Mouse (Mus musculus) neural tube, embryonic 12.5 days (tissue): ENCODE results near the gene Zfp663. TPM values are rescaled to one million over a fixed set of nuclear protein-coding genes. Genes with fewer than 3 reads are reported as not detected.

Source experiments
- ATAC-seq: fragments of 200-750 bp; cut with Nextera tagmentation; 2 replicates; pipeline ENCODE4 v1.8.0; 2017; ENCODE audit warnings: low read depth, mild to moderate bottlenecking, moderate TSS enrichment, moderate library complexity; ENCODE audit not compliant: low FRiP score
- H3K27ac ChIP-seq: fragments of 300-500 bp; sonication (generic); 2 replicates; pipeline ENCODE4 v1.5.1; 2016
- H3K27me3 ChIP-seq: fragments of 300-500 bp; sonication (generic); replicated peaks from 2 replicates; pipeline ENCODE4 v1.6.1; 2016; ENCODE audit warnings: mild to moderate bottlenecking
- H3K36me3 ChIP-seq: fragments of 300-500 bp; sonication (generic); 2 replicates; pipeline ENCODE4 v1.6.1; 2016; ENCODE audit warnings: mild to moderate bottlenecking
- H3K4me1 ChIP-seq: fragments of 300-500 bp; sonication (generic); 2 replicates; pipeline ENCODE4 v1.6.1; 2016
- H3K4me2 ChIP-seq: fragments of 300-500 bp; sonication (generic); replicated peaks from 2 replicates; pipeline ENCODE4 v1.6.1; 2016; ENCODE audit warnings: mild to moderate bottlenecking
- H3K4me3 ChIP-seq: fragments of 300-500 bp; sonication (generic); 2 replicates; pipeline ENCODE4 v1.5.1; 2016
- H3K9ac ChIP-seq: fragments of 300-500 bp; sonication (generic); 2 replicates; pipeline ENCODE4 v1.6.1; 2016; ENCODE audit warnings: mild to moderate bottlenecking
- H3K9me3 ChIP-seq: fragments of 300-500 bp; sonication (generic); 2 replicates; pipeline ENCODE4 v1.6.1; 2016; ENCODE audit warnings: mild to moderate bottlenecking
- WGBS: fragments of 180-500 bp; shearing (Covaris S2); methylation state at CpG from one replicate; pipeline ENCODE4 v1.1.7; 2016; 5-methylcytosine and 5-hydroxymethylcytosine counted together
- polyA plus RNA-seq: library from polyadenylated mRNA; unstranded; fragments of >200 nt; fragmentation: Nextera tagmentation; extraction: Ambion mirVana; gene quantifications from 2 replicates; pipeline ENCODE4 v1.2.1, GENCODE M21; 2016

Zfp663 gene
- polyA plus RNA-seq, 1 experiment from 2014 or later = 5.4 TPM

GRCm38 (mm10) chr2:165396831-165397501 is 28.4 kb upstream of the Zfp663 start:
- H3K36me3 ChIP-seq = no peaks in the 10 kb centered on the region
- H3K4me3 ChIP-seq = no peak overlapping the region
- peak; percentile 51; the same call in 1 of the 2 replicates for ATAC-seq
- 39% methylated on average over 20 of the region's 20 CpGs for WGBS
- H3K27me3 ChIP-seq = no peaks in the 10 kb centered on the region
- H3K4me1 ChIP-seq = peaks cover 18% of the 10 kb centered on the region
- no peaks in the 10 kb centered on the region for H3K9me3 ChIP-seq
- H3K9ac ChIP-seq = no peak overlapping the region
- no peak overlapping the region; the same call in 1 of the 2 replicates for H3K4me2 ChIP-seq
- H3K27ac ChIP-seq = no peak overlapping the region

- Histone ChIP-seq H3K27ac (no peak overlapping the region), H3K4me2 (no peak overlapping the region), H3K9me3 (no peaks in the 10 kb centered on the region), H3K4me1 (peaks cover 8% of the 10 kb centered on the region), H3K27me3 (no peaks in the 10 kb centered on the region), H3K9ac (no peak overlapping the region), H3K36me3 (no peaks in the 10 kb centered on the region), H3K4me3 (no peak overlapping the region)
- 81% methylated on average over 4 of the region's 4 CpGs for WGBS
- no peak for ATAC-seq
Observed at GRCm38 (mm10) chr2:165392156-165392555, 23.6 kb upstream of the Zfp663 start.

- H3K4me3 ChIP-seq = no peak overlapping the region
- no peaks in the 10 kb centered on the region for H3K36me3 ChIP-seq
- H3K4me2 ChIP-seq = no peak overlapping the region
- no peaks in the 10 kb centered on the region for H3K9me3 ChIP-seq
- peaks cover 7% of the 10 kb centered on the region for H3K4me1 ChIP-seq
- no peaks in the 10 kb centered on the region for H3K27me3 ChIP-seq
- ATAC-seq = no peak
- H3K9ac ChIP-seq = no peak overlapping the region
- 17% methylated on average over 8 of the region's 8 CpGs for WGBS
- H3K27ac ChIP-seq = no peak overlapping the region
Observed at GRCm38 (mm10) chr2:165391561-165391960, 23.0 kb upstream of the Zfp663 start.

GRCm38 (mm10) chr2:165389299-165389952 is 20.9 kb upstream of the Zfp663 start:
- no peak overlapping the region for H3K4me3 ChIP-seq
- H3K4me2 ChIP-seq = no peak overlapping the region
- H3K4me1 ChIP-seq = peaks cover 11% of the 10 kb centered on the region
- H3K27ac ChIP-seq = no peak overlapping the region
- no peak overlapping the region for H3K9ac ChIP-seq
- H3K9me3 ChIP-seq = no peaks in the 10 kb centered on the region
- H3K27me3 ChIP-seq = no peaks in the 10 kb centered on the region
- 83% methylated on average over 6 of the region's 6 CpGs for WGBS
- ATAC-seq = no peak
- peaks cover 18% of the 10 kb centered on the region for H3K36me3 ChIP-seq

GRCm38 (mm10) chr2:165387844-165388495 is 19.4 kb upstream of the Zfp663 start, which contains the start of gene Zfp334:
Gene Zfp334, minus strand, starts transcription at chr2:165388259.
- Histone ChIP-seq H3K9me3 (no peaks in the 10 kb centered on the region), H3K4me3 (peak within 1 kb of the TSS; percentile 88), H3K9ac (peak within 1 kb of the TSS; percentile 89), H3K27me3 (no peaks in the 10 kb centered on the region), H3K4me1 (peaks cover 11% of the 10 kb centered on the region), H3K27ac (peak within 1 kb of the TSS; percentile 89), H3K36me3 (peaks cover 33% of the 10 kb centered on the region), H3K4me2 (peak within 1 kb of the TSS; percentile 68)
- under 1% methylated on average over 40 of the region's 40 CpGs for WGBS
- ATAC-seq = peak; percentile 91

- peak overlapping the region; percentile 68 for H3K4me2 ChIP-seq
- no peaks in the 10 kb centered on the region for H3K27me3 ChIP-seq
- H3K4me1 ChIP-seq = peaks cover 11% of the 10 kb centered on the region
- 4% methylated on average over 4 of the region's 4 CpGs for WGBS
- H3K9ac ChIP-seq = peak overlapping the region; percentile 89
- peak overlapping the region; percentile 88 for H3K4me3 ChIP-seq
- ATAC-seq = 0 out of 2 replicates have a peak, but pooled peaks have one; percentile 54
- no peaks in the 10 kb centered on the region for H3K9me3 ChIP-seq
- H3K36me3 ChIP-seq = peaks cover 39% of the 10 kb centered on the region
- H3K27ac ChIP-seq = peak overlapping the region; percentile 89; the same call in 1 of the 2 replicates
Observed at GRCm38 (mm10) chr2:165387370-165387769, 18.8 kb upstream of the Zfp663 start.

GRCm38 (mm10) chr2:165380050-165380449 is 11.5 kb upstream of the Zfp663 start:
- H3K4me3 ChIP-seq = no peak overlapping the region
- H3K9ac ChIP-seq = no peak overlapping the region
- H3K27ac ChIP-seq = no peak overlapping the region
- H3K36me3 ChIP-seq = peaks cover 89% of the 10 kb centered on the region
- peaks cover 14% of the 10 kb centered on the region for H3K9me3 ChIP-seq
- H3K4me2 ChIP-seq = no peak overlapping the region
- WGBS = 95% methylated on average over 25 of the region's 25 CpGs
- H3K27me3 ChIP-seq = no peaks in the 10 kb centered on the region
- no peak for ATAC-seq
- peaks cover 7% of the 10 kb centered on the region; the same call in 1 of the 2 replicates for H3K4me1 ChIP-seq

- Histone ChIP-seq H3K9ac (no peak overlapping the region), H3K4me2 (no peak overlapping the region), H3K27ac (no peak overlapping the region), H3K27me3 (no peaks in the 10 kb centered on the region), H3K36me3 (peaks cover 58% of the 10 kb centered on the region), H3K4me1 (peaks cover 7% of the 10 kb centered on the region; the same call in 1 of the 2 replicates), H3K9me3 (peaks cover 9% of the 10 kb centered on the region), H3K4me3 (no peak overlapping the region)
- WGBS = 77% methylated on average over 4 of the region's 4 CpGs
- ATAC-seq = no peak
Observed at GRCm38 (mm10) chr2:165376001-165376400, 7.5 kb upstream of the Zfp663 start.

- ATAC-seq = no peak
- 88% methylated on average over 5 of the region's 5 CpGs for WGBS
- Histone ChIP-seq H3K36me3 (peaks cover 52% of the 10 kb centered on the region), H3K4me1 (peaks cover 7% of the 10 kb centered on the region; the same call in 1 of the 2 replicates), H3K9me3 (peaks cover 3% of the 10 kb centered on the region; the same call in 1 of the 2 replicates), H3K27me3 (no peaks in the 10 kb centered on the region), H3K9ac (no peak overlapping the region), H3K4me2 (no peak overlapping the region), H3K27ac (no peak overlapping the region), H3K4me3 (no peak overlapping the region)
Observed at GRCm38 (mm10) chr2:165375478-165375877, 6.9 kb upstream of the Zfp663 start.

- peaks cover 15% of the 10 kb centered on the region for H3K4me1 ChIP-seq
- no peak for ATAC-seq
- H3K9ac ChIP-seq = no peak overlapping the region
- no peak overlapping the region for H3K4me2 ChIP-seq
- H3K36me3 ChIP-seq = peaks cover 15% of the 10 kb centered on the region
- H3K27me3 ChIP-seq = no peaks in the 10 kb centered on the region
- 25% methylated on average over 3 of the region's 3 CpGs for WGBS
- H3K4me3 ChIP-seq = no peak overlapping the region
- no peak overlapping the region for H3K27ac ChIP-seq
- no peaks in the 10 kb centered on the region for H3K9me3 ChIP-seq
Observed at GRCm38 (mm10) chr2:165371066-165371465, 2.5 kb upstream of the Zfp663 start.

- 84% methylated on average over 3 of the region's 3 CpGs for WGBS
- Histone ChIP-seq H3K4me2 (no peak overlapping the region), H3K4me3 (no peak overlapping the region), H3K9me3 (no peaks in the 10 kb centered on the region), H3K27ac (no peak overlapping the region), H3K36me3 (peaks cover 12% of the 10 kb centered on the region), H3K9ac (no peak overlapping the region), H3K4me1 (peaks cover 15% of the 10 kb centered on the region), H3K27me3 (no peaks in the 10 kb centered on the region)
- ATAC-seq = no peak
Observed at GRCm38 (mm10) chr2:165370348-165370747, 1.8 kb upstream of the Zfp663 start.

- no peaks in the 10 kb centered on the region for H3K9me3 ChIP-seq
- no peaks in the 10 kb centered on the region for H3K36me3 ChIP-seq
- peak overlapping the region; percentile 44 for H3K4me3 ChIP-seq
- H3K27ac ChIP-seq = 0 out of 2 replicates have a peak overlapping the region, but pooled peaks have one; percentile 39
- no peaks in the 10 kb centered on the region; the same call in 1 of the 2 replicates for H3K27me3 ChIP-seq
- peak; percentile 34; the same call in 1 of the 2 replicates for ATAC-seq
- peaks cover 23% of the 10 kb centered on the region for H3K4me1 ChIP-seq
- peak overlapping the region; percentile 71 for H3K9ac ChIP-seq
- H3K4me2 ChIP-seq = peak overlapping the region; percentile 75
- WGBS = 1% methylated on average over 13 of the region's 13 CpGs
Observed at GRCm38 (mm10) chr2:165367868-165368439, 575 bp downstream of the Zfp663 start.
